Mouse (Mus musculus) urinary bladder, postnatal 4 days (tissue): ENCODE data around the gene Sgms1.
A peak's percentile ranks its signal among the peaks of the same experiment; 100 is the strongest.

Source experiments
- DNase-seq, 2 experiments: peaks; one replicate each; pipeline ENCODE4 v3.0.0; 2021 to 2022; ENCODE audit warnings: low spot score in 2 of 2

Gene Sgms1

DNA sequence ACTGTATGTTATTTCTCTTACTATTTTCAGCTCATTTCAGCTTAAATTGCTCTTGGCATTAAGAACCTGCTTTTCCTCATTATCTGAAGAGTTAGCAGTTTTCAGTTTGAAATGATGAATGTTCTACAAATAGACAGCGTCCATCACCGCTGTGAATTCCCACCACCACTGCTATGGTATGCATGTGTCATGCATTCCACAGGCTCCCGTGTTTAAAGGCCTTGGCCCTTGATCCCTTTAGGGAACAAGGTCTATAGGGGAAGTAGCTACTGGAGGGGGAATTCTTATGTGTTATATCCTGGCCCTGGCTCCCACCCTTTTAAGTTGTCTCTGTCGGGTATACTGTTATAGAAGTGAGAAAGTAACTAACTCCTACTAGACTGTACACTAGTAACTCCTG lies 210.0 kb downstream of the Sgms1 start:
- no peak for DNase-seq

DNA sequence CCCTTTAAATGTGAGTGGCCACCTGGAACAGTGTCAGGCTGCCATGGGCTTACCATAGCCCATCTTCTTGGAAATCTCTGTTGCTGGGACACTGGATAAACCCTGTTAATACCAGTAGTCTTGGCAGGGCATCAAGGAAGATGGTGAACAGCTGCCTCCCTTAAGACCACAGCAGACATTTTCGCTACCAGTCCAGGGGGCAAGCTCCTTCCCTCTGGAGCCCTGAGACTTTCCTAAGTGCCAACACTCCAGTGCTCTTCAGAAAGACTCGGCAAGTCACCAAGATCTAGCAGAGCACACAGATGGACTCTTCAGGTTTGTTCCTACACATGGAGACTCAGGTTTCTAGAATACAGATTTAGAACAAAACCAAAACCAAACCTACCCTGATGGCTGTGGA lies 211.4 kb downstream of the Sgms1 start:
- no peak for DNase-seq

DNA sequence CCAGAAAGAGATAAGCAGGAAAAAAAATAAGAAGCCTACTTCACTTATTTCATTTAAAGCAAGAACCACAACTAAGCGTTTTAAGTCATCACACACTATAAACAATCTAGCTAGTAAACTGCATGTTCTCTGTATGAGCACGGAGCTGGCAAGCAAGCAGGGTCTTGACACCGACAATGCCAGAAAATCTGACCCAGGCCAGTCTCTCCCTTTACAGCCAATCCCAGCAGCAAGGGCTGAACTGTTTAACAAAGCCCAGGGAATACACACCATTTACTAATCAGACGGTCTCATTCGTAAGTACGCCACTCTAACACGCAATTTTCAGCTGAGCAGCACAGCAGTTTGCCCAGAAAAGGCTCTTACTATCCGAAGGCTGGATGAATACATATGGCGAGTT lies 213.1 kb downstream of the Sgms1 start:
- no peak for DNase-seq

DNA sequence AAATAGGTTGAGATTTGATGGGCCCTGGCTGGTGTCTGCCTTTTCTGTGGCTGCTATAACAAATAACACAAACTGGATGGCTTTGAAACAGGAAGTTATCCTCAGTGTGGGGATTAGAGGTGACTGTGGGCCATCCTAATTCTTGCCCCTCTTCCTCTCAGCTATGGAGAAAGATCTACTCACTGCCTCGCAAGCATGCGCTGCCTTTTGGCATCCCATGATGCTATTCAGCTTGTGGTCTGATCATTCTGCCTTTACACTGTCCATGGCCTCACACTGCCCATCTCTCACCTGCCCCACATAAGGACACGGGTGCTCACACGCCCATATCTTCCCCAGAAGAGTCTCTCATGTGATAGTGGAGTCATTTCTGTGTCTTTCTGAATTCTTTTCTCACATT lies 213.5 kb downstream of the Sgms1 start:
- DNase-seq = no peak

DNA sequence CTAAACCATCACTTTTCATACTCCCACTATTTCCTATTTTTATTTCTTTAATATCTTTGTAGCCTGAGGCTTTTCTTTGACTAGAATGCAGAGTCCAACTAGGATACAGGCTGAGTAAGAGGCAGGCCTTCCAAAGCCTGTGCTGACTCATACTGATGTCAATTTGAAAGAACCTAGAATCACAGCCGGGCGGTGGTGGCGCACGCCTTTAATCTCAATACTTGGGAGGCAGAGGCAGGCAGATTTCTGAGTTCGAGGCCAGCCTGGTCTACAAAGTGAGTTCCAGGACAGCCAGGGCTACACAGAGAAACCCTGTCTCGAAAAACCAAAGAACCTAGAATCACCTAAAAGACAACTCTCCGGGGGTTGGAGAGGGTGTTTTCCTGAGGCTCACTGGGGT lies 214.5 kb downstream of the Sgms1 start:
- DNase-seq = no peak

DNA sequence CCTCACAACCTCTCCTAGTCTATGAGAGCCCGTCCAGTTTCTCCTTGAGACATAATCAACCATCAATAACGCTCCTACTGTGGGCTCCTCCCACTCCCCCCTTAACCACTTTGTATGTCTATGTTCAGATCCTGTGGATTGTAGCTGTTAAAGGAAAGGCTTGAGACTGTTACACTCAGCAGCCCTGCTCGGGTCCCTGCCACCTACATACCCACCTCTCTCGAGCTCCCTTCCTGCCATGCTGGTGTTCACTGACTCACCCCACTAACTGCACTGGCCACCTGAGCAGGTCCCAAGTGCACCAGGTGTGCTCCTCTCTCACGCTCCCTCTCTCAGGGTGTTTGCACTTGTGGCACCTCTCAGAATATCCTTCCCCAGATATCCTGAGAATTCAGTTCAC lies 215.0 kb downstream of the Sgms1 start:
- no peak for DNase-seq

DNA sequence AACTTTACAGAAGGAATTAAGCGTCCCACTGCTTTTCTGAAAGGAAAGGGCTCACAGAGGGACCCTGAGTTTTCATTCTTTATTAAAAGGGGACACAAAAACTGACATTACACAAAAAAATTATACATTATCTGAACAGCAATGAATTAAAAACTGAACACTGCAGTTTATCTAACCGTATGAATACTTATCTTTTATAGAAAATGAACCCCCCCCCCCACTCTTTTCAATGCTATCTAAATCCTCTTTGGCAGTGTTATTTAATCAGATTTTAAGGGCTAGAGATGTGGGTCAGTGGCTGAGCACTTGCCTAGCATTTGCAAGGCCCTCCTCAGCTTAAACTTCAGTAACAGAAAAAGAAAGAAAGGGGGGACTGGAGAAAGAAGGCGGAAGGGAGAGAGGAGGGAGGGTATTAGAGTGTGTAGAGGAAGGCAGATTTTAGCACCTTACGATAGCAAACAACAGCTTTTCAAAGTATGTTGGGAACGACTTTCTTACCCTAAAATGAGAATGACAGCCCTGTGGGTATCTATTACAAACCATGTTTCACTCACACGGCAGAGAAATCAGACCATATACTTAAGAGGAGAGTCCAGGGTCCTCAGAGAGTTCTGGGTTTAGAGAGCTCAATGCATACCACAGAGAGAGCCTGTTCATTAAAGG lies 215.9 kb downstream of the Sgms1 start:
- no peak for DNase-seq

DNA sequence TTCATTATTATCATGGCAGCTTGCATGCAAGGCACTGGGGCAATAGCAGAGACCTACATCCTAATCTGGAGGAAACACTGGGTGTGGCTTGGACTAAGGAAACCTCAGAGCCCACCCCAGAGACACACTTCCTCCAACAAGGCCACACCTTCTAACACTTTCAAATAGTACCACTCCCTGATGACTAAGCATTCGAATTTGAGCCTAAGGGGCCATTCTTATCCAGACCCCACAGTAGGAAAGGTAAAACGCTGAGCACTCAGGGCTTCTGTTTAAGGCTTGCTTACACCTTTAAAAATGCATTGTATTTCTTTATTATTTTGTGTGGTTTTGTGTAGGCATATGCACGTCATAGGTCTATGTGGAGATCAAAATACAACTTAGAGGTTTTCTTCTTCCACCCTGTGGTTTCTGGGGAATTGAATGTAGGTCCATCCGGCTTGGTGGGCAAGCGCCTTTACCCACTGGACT lies 217.0 kb downstream of the Sgms1 start:
- no peak for DNase-seq

DNA sequence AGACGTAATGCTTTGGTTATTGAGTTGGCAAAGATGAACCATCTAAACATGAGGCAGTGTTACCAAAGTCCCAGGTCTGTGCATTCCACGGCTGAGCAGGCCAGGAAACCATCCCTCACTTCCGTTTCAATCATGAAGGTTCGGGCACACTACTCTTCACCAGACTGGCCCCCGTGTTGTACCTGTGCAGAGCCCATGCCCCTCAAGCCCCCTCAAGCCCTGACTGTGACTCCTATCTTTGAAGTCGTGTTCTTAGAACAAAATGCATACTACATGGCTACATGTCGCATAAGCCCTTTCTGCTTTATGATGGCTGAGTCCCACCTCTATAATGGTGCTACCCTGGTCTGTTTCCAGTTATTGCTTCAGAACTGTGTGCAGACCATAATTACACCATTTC lies 217.5 kb downstream of the Sgms1 start:
- DNase-seq = no peak

DNA sequence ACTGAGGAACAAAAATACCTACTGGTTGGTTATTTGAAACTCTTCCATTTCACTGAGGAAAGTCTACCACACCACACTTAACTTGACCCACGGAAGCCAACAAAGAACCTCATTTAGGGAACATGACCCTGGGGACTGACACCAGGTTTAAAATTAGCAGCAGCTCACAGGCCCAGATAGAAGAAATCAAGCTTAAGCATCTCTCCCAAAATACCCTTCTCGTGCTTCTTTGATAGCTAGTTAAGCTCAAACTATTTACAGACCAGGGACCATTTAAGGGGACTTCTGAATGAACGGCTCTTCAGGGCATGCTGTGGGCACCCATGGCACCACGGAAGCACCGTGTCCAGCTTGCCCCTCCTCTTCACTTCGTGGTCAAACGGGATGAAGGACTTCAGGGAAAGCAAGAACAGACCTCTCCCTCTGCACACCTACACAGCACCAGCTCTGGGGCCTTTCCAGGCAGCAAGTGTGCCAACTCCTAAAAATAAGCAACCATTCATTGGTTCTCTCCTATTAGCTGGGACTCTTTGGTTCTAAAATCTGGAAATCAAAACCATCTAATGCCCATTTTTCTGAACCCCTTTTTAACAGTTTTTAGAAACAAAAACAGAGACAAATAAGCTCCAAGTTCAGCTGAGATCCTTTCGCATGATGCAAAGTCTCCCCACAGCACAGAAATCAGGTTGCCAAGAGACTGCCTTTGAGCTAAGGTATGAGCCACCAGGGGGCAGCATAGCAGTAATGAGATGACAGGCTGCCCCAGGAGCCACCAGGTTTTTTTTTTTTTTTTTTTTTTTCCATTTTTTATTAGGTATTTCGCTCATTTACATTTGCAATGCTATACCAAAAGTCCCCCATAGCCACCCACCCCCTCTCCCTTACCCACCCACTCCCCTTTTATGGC lies 219.6 kb downstream of the Sgms1 start:
- DNase-seq = peak; percentile 38 to 75

DNA sequence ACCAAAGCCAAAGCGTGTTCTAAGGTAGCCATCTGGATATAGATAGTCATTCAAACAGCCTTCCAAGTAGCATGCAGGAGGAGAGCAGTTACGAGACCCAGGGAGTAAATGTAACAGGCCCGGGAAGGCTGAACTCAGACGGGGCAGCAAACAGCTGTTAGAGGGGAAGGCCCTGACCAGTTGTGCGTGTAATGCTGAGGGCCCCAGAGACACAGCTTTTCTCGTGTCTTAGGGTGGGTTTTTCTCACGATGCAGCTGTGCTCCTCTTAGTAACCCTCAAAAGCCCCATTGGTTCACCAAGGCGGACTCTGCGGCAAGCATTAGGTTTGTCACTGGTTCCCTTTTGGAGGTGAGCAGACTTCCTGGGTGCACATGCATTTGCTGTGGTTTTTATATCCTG lies 221.5 kb downstream of the Sgms1 start:
- no peak for DNase-seq

DNA sequence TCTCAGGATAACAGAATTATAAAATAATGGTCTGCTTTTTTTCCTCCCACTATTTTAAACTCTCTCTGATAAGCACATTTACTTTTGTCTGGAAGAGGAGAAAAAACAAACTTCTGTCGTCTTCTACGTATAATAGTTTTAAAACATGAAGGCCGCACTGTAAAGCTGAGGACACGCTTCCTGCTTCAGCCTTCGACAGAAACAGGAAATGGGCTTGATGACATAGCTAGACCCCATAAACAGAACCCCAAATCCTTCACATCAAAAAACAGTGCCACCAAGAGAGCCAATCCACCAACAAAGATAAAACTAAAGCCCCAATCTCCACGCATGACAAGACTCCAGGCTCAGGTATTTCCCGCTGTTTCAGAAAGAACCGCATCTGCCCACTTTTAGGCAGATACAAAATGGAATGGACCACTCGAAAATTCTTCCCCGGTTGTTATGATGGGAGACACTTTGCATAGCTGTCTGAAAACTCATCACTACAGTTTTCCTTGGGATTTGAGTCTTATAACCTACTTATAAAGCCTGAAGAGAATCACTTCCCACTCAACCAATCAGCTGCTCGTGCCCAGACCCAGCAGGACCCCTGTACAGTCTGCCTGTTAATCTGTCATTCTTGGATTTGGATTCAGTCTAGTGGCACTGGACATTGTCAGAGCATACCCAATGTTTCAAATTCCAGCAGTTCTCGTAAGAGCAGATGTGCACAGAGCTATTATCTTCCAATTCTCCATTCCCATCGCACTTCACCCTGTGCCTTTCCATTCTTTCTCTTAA lies 222.5 kb downstream of the Sgms1 start:
- DNase-seq = no peak

DNA sequence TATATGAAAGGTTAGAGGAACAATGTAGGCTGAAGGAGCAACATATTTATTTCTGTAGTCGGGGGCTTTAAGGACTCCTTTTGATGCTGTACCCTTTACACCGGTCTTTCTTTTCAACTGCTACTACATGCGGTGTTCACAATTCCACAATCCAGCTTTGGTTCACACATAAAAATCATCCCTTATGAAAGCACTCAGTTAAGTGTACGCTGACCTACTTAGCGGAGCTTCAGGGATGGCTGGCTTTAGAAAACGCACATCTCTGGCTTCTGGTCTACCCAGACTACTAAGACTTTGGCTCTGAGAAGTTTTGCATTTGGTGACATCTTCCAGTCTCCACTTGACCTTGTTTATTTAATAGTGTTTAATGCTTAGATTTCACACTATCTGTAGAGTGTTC lies 223.8 kb downstream of the Sgms1 start:
- DNase-seq = no peak

DNA sequence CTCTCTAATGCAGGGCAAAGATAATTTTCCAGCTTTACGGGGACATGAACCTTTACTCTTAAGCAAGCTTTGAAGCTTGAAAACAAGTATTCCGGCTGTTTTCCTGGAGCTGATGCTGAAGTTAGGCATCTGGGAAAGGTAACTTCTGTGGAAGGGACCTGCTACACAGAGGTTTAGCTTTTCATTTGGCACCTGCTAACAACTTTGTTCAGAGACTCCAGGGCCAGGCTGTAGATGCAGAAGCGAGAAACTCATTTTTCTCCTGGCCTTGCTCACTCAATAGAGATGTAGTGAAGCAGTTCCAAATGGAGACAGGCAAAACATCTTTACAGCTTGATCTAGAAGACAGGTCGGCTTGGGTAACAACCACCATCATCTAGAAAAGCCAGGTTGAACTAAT lies 225.4 kb downstream of the Sgms1 start:
- DNase-seq = no peak

DNA sequence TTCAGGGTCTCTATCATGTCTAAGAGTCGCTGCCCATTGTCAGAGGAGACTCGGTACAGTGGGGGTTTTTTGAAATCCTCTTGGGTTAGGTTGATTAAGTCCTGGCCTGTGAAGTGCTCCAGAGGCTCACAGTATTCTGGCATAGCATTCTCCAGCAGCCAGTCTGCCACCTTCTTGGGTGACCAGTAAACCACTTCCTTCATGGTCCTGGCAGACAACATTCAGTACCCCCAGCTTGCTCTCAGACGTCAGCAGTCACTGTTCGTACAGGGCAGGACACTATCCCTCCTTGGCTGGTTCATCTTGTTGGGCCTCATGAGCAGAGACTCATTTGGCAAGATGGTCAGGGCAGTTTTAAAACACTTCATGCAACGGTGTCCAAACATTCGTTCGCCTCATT lies 229.6 kb downstream of the Sgms1 start:
- DNase-seq = no peak

DNA sequence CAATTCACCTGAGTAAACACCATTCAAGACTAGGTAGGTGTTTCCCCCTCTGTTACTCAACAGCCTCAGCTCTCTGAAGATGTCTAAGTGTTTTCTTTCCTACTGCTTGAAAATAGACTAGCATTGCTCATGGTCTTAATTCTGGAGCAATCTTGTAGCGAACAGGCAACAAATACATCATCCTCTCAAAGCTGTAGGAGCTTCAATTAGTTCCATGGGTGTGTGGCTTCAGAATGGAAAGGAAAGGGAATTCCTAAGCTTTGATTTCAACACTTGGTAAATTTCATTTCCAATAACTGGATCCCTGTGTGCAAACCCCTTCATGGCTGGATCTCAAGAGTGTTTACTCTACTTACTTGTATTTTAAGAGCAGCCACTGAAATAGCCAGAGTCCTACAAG lies 230.3 kb downstream of the Sgms1 start:
- no peak for DNase-seq

DNA sequence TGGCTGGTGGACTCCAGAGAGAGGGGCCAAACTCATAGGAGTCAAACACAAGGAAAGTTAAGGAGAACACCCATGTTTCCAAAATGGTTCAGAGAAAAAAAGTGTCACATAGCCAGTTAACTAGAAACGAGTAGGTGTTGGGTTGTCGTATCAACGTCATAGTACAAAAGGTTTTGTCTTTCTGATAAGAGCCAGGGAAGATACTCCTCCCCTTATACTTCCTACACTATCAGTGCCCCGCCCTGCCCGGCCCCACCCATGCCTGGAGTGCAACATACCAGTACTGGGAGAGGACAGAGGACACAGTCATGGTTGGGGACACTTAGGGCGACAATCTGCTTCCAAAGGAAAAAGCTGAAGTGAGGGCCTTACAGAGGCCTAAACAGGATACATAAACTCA lies 232.5 kb downstream of the Sgms1 start:
- no peak for DNase-seq

DNA sequence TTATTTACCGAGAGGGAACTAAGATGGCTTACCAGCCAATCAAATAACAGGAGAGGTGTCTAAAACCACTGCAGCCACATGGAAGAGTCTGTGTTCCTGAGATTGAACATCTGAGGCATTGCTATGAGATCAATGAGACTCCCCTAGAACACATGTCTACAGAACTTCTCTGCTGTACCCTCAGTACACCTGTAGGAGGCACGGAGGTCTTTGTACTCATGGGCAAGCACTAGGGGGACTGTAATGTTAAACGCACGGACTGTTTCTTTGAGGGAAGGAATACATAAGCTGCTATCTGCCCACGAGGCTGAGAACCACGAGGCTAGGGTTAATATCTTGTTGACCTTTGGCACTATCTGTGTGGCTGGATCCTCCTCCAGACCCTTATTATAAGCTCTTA lies 237.0 kb downstream of the Sgms1 start:
- DNase-seq = no peak

DNA sequence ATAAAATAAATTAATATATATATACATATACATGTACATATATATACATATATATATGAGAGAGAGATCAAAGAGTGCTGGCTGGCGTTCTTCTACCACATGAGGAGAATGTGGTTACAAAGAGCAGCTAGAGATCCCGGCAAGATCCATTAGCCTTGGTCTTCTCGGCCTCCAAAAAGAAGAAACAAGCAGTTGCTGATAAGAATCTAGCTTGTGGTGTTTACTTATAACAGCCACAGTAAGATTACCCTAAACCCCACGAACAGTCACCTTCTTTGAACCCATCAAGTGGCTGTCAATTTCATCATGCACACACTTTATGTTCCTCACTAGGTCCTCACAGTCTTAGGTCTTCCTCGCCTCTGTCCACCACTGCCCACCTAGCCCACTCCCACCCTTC lies 240.8 kb downstream of the Sgms1 start:
- no peak for DNase-seq

DNA sequence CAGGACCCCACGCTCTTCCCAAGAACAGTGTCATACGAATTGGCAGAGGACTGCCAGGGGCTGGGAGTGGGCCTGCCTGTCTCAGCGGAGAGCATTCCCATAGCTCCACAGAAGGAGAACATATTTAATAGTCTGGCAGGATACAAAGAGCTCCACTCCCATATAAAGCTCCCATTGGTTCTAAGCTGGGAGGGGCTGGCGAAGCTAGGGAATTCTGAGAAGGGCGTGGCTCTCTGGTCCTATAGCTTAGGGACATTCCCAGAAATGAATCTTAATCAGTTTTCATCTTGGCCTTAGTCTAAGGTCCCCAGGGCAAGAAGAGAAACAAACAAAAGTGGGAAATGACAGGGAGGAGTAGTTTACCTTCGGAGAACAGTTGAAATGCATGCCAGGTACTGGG lies 247.1 kb downstream of the Sgms1 start:
- DNase-seq = no peak

DNA sequence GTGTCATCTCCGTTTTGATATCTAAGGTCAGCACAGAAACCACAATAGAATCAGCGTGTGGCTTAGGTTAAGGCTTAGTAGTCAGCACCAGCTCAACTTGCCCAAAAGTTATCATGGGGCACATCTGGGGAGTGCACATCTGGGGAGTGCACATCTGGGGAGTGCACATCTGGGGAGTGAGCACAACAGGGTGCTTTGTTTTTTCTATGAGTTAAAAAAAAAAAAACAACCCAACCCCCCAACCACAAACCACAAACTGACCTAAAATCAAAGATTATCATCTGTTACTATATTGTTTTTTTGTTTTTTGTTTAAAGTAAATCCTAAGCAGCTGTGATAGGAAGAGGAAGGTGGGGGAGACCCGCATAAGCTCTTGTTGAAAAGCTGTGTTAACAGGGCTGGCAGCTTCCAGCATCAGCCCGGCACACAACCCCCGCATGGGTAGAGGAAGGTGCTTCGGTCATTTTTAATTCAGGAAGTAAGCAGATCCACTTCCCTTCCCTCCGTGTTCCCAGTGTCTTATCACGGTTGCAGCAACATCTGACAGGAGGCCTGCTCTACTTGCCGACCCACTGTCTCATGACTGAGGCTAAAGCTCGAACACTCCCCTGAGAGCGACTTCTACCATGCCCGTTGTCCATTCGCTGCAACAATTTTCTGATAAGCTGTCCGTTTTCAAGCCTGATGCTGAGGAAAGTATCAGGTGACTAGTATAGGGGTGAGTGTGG lies 251.0 kb downstream of the Sgms1 start:
- no peak for DNase-seq

DNA sequence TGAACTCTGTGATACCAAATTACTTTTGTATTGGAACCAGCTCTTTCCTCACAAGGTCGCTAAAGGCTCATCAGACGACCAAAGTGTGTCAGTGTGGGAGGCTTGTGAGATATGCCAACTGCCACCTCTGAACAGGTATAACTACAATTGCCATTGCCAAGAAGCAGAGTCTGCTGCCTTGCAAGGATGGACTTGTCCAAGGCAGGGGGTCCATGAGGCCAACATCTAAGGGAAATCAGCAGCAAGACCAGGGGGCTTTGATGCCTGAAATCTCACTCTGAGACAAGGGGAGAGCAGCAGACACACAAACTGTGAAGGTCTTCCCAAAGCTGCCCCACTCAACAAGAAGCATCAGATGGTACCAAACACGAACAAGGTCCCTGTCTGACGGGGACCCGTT lies 251.6 kb downstream of the Sgms1 start:
- no peak for DNase-seq
